Mouse (Mus musculus): ENCODE measurements around the gene Arhgef17. TPM values are rescaled to one million over a fixed set of nuclear protein-coding genes. Genes with fewer than 3 reads are reported as not detected.

Gene Arhgef17
- polyA plus RNA-seq, 1 experiment = 1.3 TPM

DNA sequence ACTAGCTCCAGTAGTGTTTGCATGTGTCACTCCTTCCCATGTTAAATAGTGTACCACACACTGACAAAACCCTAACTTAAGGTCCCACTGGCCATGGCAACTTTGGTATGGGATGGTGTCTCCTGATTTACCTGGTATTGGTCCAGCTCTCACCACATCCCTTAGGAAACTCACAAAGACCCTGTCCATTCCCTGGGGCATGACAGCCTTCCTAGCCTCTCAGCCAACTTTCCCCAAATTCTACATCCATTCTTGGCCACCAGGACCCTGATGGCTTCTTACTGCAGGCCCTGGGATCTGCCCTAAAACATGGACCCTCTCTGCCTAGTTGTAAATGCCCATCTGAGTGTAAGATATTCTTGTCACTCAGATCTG is 86.9 kb downstream of the Arhgef17 start:
- H3K4me1 ChIP-seq = peaks cover 75% of the 10 kb centered on the region
- H3K9me3 ChIP-seq = no peaks in the 10 kb centered on the region
- peaks cover 57% of the 10 kb centered on the region for H3K36me3 ChIP-seq (replicated peaks; ENCODE audit: low read length)
- no peak for TF ChIP-seq GATA1 (IDR thresholded peaks at IDR 0.05; ENCODE audit: borderline replicate concordance, low read length)
- TF ChIP-seq FLI1 (IDR thresholded peaks at IDR 0.05; ENCODE audit: low read length) = no peak
- no peaks in the 10 kb centered on the region for H3K27me3 ChIP-seq (replicated peaks)
- H3K4me3 ChIP-seq (replicated peaks) = peak overlapping the region; percentile 5

DNA sequence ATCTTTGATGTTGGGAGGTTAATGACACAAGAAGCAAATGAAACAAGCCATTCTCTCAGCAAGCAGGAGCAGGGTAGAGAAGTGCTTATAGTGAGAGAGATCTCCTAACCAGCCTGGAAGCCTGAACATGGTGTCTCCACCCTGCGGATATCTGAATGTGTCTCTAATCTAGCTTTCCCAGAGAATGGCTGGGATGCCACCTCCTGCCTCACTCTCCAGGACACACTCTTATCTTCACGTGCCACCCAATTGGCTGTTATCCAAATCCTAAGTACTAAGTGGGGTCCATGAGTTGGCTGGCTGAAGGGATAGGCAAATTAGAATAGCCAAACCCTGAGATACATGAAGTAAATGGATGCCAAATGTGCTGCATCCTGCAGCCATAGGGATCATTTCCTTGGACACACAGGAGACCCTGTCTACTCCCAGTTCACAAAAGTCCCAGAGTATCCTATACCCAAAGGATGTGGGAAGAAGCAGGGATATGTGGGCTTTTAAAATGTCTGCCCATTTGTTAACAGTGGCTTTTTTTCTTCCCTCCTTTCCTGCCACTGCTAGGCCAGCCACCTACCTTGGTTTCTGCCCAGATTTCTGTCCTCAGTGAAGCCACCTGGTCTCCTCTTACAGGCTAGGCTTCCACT is 87.4 kb downstream of the Arhgef17 start:
- Histone ChIP-seq H3K4me3 (replicated peaks) (no peak overlapping the region), H3K36me3 (replicated peaks; ENCODE audit: low read length) (peaks cover 52% of the 10 kb centered on the region), H3K9me3 (no peaks in the 10 kb centered on the region), H3K27me3 (replicated peaks) (no peaks in the 10 kb centered on the region), H3K4me1 (peaks cover 75% of the 10 kb centered on the region)
- no peak for TF ChIP-seq GATA1 (IDR thresholded peaks at IDR 0.05; ENCODE audit: borderline replicate concordance, low read length)
- TF ChIP-seq FLI1 (IDR thresholded peaks at IDR 0.05; ENCODE audit: low read length) = no peak

DNA sequence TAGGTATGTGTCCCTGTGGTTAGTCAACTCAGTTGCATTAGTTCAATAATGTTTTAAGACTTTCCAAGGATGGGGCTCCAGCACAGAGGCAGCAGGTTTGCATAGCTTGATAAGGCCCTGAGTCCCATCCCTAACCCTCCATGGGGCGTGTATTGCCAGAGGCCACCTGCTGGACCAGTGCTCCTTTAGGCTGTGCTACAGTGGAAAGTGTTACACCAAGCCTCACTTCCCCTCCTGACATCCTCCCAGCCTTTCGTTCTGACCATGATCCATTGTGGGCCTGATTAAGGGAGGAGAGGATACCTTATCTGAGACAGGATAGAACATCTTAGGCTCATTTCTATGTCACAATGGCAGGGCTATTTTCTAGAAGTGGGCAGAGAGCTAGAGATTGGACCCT is 88.0 kb downstream of the Arhgef17 start:
- Histone ChIP-seq H3K27me3 (replicated peaks) (no peaks in the 10 kb centered on the region), H3K4me1 (peaks cover 70% of the 10 kb centered on the region), H3K9me3 (no peaks in the 10 kb centered on the region), H3K36me3 (replicated peaks; ENCODE audit: low read length) (peaks cover 46% of the 10 kb centered on the region), H3K4me3 (replicated peaks) (no peak overlapping the region)
- TF ChIP-seq GATA1 (IDR thresholded peaks at IDR 0.05; ENCODE audit: borderline replicate concordance, low read length) = no peak
- no peak for TF ChIP-seq FLI1 (IDR thresholded peaks at IDR 0.05; ENCODE audit: low read length)

DNA sequence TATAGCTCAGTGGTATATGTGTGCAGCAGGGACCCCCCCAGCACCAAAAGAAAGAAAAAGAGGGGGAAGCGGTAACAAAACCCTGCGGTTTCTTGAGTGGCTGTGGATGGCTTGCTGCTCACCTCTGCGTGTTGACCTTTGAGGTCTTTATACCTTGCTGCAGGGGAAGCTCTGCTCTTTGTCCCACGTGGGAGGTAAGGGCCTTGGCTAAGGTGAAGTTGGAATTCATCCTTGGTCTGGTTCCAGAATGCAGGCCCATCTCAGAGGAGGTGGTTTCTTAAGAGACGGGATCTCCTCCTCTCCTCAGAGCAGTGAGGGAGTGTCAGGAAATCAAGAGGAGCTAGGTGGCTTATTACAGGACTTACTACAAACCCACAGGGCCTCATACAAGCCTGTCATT is 89.7 kb downstream of the Arhgef17 start:
- no peak for TF ChIP-seq GATA1 (IDR thresholded peaks at IDR 0.05; ENCODE audit: borderline replicate concordance, low read length)
- no peak for TF ChIP-seq FLI1 (IDR thresholded peaks at IDR 0.05; ENCODE audit: low read length)
- H3K27me3 ChIP-seq (replicated peaks) = no peaks in the 10 kb centered on the region
- H3K4me3 ChIP-seq (replicated peaks) = no peak overlapping the region
- peaks cover 57% of the 10 kb centered on the region for H3K4me1 ChIP-seq
- H3K9me3 ChIP-seq = no peaks in the 10 kb centered on the region
- peaks cover 45% of the 10 kb centered on the region for H3K36me3 ChIP-seq (replicated peaks; ENCODE audit: low read length)

DNA sequence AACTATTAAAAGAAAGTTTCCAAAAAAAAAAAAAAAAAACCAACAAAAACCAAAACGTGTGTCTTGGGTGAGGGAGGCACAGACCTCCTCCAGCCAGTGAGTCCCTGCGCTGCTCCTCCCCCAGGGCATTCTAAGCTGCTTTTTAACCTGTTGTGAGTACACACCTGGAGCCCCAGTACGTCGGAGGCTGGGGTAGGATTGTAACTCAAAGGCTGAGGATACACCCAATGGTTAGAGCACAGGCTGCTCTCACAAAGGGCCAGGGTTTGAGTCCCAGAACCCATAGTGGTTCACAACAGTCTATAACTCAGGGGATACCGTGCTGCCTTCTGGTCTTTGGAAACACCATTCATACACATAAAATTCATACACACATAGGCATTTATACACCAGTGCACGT is 90.3 kb downstream of the Arhgef17 start:
- peaks cover 51% of the 10 kb centered on the region for H3K4me1 ChIP-seq
- TF ChIP-seq GATA1 (IDR thresholded peaks at IDR 0.05; ENCODE audit: borderline replicate concordance, low read length) = no peak
- TF ChIP-seq FLI1 (IDR thresholded peaks at IDR 0.05; ENCODE audit: low read length) = no peak
- peaks cover 45% of the 10 kb centered on the region for H3K36me3 ChIP-seq (replicated peaks; ENCODE audit: low read length)
- H3K4me3 ChIP-seq (replicated peaks) = no peak overlapping the region
- H3K9me3 ChIP-seq = no peaks in the 10 kb centered on the region
- no peaks in the 10 kb centered on the region for H3K27me3 ChIP-seq (replicated peaks)

DNA sequence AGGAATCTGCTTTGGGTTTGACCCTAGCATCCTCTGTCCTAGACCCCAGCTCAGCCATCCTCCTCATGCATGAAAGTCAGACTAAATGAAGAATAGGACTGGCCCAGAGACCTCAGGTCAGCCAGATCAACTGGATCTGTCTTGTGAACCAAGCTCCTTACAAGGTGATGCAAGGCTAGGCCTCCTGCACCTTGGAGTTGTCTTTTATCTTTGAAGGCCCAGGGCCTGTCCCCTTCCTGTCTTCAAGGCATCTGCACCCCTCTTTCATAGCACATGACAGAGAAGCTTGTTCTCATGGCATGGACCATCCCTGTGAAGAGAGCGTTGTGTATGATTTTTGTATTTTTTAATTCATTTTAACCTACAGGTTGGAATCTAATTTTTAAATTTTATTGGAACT is 91.0 kb downstream of the Arhgef17 start:
- H3K4me1 ChIP-seq = peaks cover 44% of the 10 kb centered on the region
- no peaks in the 10 kb centered on the region for H3K27me3 ChIP-seq (replicated peaks)
- H3K36me3 ChIP-seq (replicated peaks; ENCODE audit: low read length) = peaks cover 51% of the 10 kb centered on the region
- no peaks in the 10 kb centered on the region for H3K9me3 ChIP-seq
- H3K4me3 ChIP-seq (replicated peaks) = no peak overlapping the region
- TF ChIP-seq FLI1 (IDR thresholded peaks at IDR 0.05; ENCODE audit: low read length) (no peak), GATA1 (IDR thresholded peaks at IDR 0.05; ENCODE audit: borderline replicate concordance, low read length) (no peak)

DNA sequence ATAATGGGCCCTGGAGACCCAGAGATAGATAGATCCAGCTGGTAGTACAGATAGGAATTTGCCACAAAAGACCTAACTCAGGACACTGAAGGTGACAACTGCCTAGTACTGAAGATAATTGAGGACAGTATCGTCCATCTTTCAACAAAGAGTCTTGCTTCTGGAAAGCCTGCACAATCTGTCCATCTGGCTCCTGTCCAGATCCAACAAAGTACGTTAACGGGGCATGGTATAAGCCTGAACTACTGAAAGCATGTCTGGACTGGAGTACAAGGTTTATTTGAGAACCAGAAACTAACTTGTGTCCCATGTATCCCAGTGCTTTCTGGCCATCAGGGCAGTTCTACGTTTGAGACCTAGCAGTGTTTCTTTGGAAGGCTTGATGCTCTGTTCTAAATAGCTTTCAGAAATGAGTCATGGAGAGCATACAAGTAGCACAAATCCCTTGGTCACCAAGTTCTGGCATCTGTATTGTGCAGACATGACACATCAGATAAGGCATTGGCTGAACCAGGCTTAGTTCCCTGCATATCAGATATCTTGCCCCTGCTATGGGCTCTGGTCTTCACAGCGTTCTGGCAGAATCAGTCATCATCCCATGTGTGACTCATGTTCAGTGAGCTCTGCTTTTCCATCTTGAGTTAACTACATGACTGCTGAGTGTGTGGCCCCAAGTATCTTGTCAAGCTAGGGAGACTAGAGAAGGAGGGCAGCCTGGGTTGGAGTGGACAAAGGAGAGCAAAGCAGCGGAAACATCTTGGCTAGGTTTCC is 92.1 kb downstream of the Arhgef17 start:
- TF ChIP-seq FLI1 (IDR thresholded peaks at IDR 0.05; ENCODE audit: low read length) (no peak), GATA1 (IDR thresholded peaks at IDR 0.05; ENCODE audit: borderline replicate concordance, low read length) (no peak; the same call in 2 of the 3 replicates)
- Histone ChIP-seq H3K4me1 (peaks cover 33% of the 10 kb centered on the region), H3K36me3 (replicated peaks; ENCODE audit: low read length) (peaks cover 62% of the 10 kb centered on the region), H3K4me3 (replicated peaks) (no peak overlapping the region), H3K9me3 (no peaks in the 10 kb centered on the region), H3K27me3 (replicated peaks) (no peaks in the 10 kb centered on the region)

DNA sequence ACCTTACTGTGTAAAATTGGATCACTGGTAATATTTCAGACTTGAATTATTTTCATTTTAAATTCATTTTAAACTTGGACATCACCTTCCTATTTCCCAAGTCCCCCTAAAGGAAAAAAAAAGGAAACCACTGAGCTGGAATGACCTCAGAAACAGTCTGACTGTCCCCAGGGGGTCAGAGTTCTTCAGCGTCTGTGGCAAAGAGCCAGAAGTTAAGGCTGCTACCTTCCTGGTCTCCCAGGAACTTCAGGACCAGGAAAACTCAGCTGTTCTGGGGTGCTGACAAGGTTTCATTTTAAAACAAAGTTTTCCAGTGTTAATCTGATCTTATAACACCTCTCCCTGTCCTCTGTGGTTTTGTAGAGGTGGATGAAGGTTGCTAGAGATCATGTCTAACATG is 94.2 kb downstream of the Arhgef17 start:
- H3K4me3 ChIP-seq (replicated peaks) = no peak overlapping the region
- no peaks in the 10 kb centered on the region for H3K27me3 ChIP-seq (replicated peaks)
- H3K4me1 ChIP-seq = peaks cover 17% of the 10 kb centered on the region
- no peaks in the 10 kb centered on the region for H3K9me3 ChIP-seq
- H3K36me3 ChIP-seq (replicated peaks; ENCODE audit: low read length) = peaks cover 72% of the 10 kb centered on the region
- TF ChIP-seq FLI1 (IDR thresholded peaks at IDR 0.05; ENCODE audit: low read length) = no peak
- TF ChIP-seq GATA1 (IDR thresholded peaks at IDR 0.05; ENCODE audit: borderline replicate concordance, low read length) = no peak

DNA sequence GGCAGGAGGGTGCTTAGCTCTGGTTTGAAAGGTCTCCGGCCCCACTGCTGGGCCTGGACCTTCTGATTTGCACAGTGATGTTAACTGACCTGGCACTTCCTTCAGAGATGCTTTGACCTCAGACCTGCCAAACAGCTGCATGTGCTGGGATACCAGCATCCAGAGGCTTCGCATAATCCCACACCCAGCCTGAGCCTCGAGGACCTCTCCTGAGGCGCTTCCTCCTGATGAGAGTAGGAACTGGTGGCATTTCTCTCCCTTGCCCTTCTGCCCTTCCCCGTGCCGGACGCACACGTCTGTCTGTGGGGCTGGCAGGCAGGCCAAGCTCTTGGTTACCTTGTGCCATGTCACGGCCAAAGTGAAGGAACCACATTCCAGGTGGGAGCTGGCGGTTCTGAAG is 95.2 kb downstream of the Arhgef17 start:
- Histone ChIP-seq H3K36me3 (replicated peaks; ENCODE audit: low read length) (peaks cover 65% of the 10 kb centered on the region), H3K4me1 (peaks cover 17% of the 10 kb centered on the region), H3K4me3 (replicated peaks) (no peak overlapping the region), H3K27me3 (replicated peaks) (no peaks in the 10 kb centered on the region), H3K9me3 (no peaks in the 10 kb centered on the region)
- TF ChIP-seq GATA1 (IDR thresholded peaks at IDR 0.05; ENCODE audit: borderline replicate concordance, low read length) (no peak), FLI1 (IDR thresholded peaks at IDR 0.05; ENCODE audit: low read length) (no peak)

DNA sequence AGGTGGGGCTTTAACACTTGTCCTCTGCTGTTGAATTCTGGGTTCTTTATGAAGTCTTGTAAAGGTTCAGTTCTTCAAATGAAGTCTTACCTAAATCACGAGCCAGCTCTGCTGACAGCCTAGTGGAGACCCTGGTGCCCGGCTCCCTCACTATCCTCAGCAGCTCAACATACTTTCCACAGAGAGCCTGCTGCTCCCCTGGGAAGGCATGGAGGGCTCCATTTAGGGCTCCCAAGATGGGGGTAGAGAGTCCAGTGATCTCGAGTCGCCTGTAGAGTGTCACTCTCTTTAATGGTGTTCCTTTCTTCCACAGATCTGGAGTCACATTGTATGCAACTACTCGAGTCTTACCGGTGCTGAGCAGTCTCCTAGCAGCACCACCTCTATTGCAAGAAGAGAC is 96.2 kb downstream of the Arhgef17 start:
- H3K36me3 ChIP-seq (replicated peaks; ENCODE audit: low read length) = peaks cover 69% of the 10 kb centered on the region
- no peaks in the 10 kb centered on the region for H3K27me3 ChIP-seq (replicated peaks)
- H3K4me3 ChIP-seq (replicated peaks) = no peak overlapping the region
- no peaks in the 10 kb centered on the region for H3K9me3 ChIP-seq
- TF ChIP-seq GATA1 (IDR thresholded peaks at IDR 0.05; ENCODE audit: borderline replicate concordance, low read length) (no peak), FLI1 (IDR thresholded peaks at IDR 0.05; ENCODE audit: low read length) (no peak)
- peaks cover 14% of the 10 kb centered on the region for H3K4me1 ChIP-seq
